Mouse (Mus musculus) thymus, adult 2 months (tissue): ENCODE measurements at regions not wholly inside any gene's neighbourhood (a gene's known extent, or its start where the extent isn't known, plus 50 kb on each side); places are given as distances from the start of the nearest gene placed in this dataset.

Experiments
- DNase-seq: peaks from one replicate; pipeline ENCODE4 v3.0.0; 2021
- H3K27ac ChIP-seq: fragments of 200-500 bp; 2 replicates; pipeline ENCODE4 v1.5.1; 2012; ENCODE audit warnings: low read length, control low read depth; ENCODE audit not compliant: control insufficient read depth, insufficient read depth
- H3K27me3 ChIP-seq: fragments of 200-500 bp; 2 replicates; pipeline ENCODE4 v1.6.1; 2012; ENCODE audit warnings: mild to moderate bottlenecking, low read length, moderate library complexity, mixed read lengths; ENCODE audit not compliant: control insufficient read depth, insufficient read depth
- H3K36me3 ChIP-seq: fragments of 200-500 bp; 2 replicates; pipeline ENCODE4 v1.6.1; 2012; ENCODE audit warnings: mild to moderate bottlenecking, low read length, moderate library complexity; ENCODE audit not compliant: control insufficient read depth, insufficient read depth
- H3K4me1 ChIP-seq: fragments of 200-500 bp; replicated peaks from 2 replicates; pipeline ENCODE4 v1.6.1; 2012; ENCODE audit warnings: low read length; ENCODE audit not compliant: control insufficient read depth, insufficient read depth
- H3K4me3 ChIP-seq: fragments of 200-500 bp; 2 replicates; pipeline ENCODE4 v1.5.1; 2012; ENCODE audit warnings: mild to moderate bottlenecking, low read length, control low read depth, moderate library complexity; ENCODE audit not compliant: control insufficient read depth, insufficient read depth
- CTCF ChIP-seq: fragments of 200-500 bp; IDR thresholded peaks from 2 replicates; pipeline ENCODE4 v1.5.1; 2012; ENCODE audit warnings: mild to moderate bottlenecking, control low read depth, low read length, moderate library complexity, borderline replicate concordance; ENCODE audit not compliant: control insufficient read depth, poor library complexity, insufficient read depth; ENCODE audit errors: extremely low read depth
- POLR2A ChIP-seq: fragments of 200-500 bp; IDR thresholded peaks from 2 replicates; pipeline ENCODE4 v1.6.1; 2012; ENCODE audit warnings: mild to moderate bottlenecking, low read length, control low read depth, moderate library complexity; ENCODE audit not compliant: control insufficient read depth, poor library complexity, insufficient read depth; ENCODE audit errors: extremely low read depth
- WGBS: fragments of 180-500 bp; shearing (Covaris S2); methylation state at CpG from one replicate; pipeline ENCODE4 v1.1.7; 2018; 5-methylcytosine and 5-hydroxymethylcytosine counted together

- Histone ChIP-seq H3K4me3 (no peak overlapping the region), H3K27me3 (no peaks in the 10 kb centered on the region), H3K27ac (no peak overlapping the region), H3K36me3 (no peaks in the 10 kb centered on the region), H3K4me1 (no peaks in the 10 kb centered on the region)
- no peak for DNase-seq
- no peak for TF ChIP-seq POLR2A
- TF ChIP-seq CTCF: no peak
- 89% methylated on average over 8 of the region's 8 CpGs for WGBS
These were observed 199.1 kb downstream of the Sox11 start for GRCm38 (mm10) chr12:27143310-27143709.

DNA sequence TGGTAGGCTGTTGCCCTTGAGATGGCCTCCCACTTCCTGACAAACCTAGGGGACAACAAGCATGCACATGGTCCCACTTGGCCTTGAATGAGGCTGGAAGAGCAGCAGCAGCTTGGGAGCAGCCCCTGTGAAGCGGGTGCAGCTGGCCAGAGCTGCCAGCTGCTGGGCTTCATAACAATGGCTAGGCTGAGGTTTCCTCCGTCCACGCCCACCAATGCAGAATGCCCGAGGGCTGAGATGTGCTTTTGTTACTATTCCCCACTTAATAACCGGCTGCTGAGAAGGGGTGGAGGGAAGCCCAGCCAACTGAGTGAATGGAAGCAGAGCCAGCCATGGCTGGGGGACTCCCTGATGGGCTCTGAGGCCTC lies 202.1 kb downstream of the Sox11 start:
- TF ChIP-seq POLR2A (no peak), CTCF (no peak)
- H3K4me3 ChIP-seq: no peak overlapping the region
- no peaks in the 10 kb centered on the region for H3K27me3 ChIP-seq
- no peak overlapping the region for H3K27ac ChIP-seq
- WGBS: 61% methylated on average over 5 of the region's 5 CpGs
- H3K36me3 ChIP-seq: no peaks in the 10 kb centered on the region
- DNase-seq: no peak
- H3K4me1 ChIP-seq: no peaks in the 10 kb centered on the region

DNA sequence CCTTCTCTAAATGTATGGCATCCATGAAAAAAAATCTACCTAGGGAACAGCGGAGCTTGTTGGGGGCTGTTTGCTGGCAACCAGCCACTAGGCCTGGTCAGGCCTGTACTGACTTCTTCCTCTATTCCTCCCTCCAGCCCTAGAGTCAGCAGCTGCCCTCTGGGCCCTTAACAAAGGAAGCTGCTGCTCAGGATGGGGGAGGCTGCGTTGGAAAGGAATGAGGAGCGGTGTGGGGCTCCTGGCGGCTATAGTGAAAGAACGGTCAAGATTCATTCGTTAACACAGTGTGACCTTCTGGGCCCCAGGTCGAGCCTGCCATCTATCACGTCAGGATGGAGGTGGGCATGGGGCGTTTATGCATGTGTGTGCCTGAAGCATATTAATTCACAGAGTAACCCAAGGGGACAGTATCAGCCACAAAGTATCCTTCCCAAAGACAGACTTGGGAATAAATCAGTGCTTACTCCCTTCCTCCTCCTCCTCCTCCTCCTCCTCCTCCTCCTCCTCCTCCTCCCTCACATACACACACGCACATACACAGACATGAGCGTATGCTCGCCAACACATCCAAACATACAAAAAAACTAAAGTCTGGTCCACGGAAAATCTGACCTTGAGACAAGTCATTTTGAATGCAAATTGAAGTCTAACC lies 202.6 kb downstream of the Sox11 start:
- 81% methylated on average over 12 of the region's 13 CpGs for WGBS
- no peak overlapping the region for H3K27ac ChIP-seq
- H3K4me3 ChIP-seq: no peak overlapping the region
- no peak for DNase-seq
- no peaks in the 10 kb centered on the region for H3K4me1 ChIP-seq
- H3K27me3 ChIP-seq: no peaks in the 10 kb centered on the region
- TF ChIP-seq CTCF (no peak), POLR2A (no peak)
- H3K36me3 ChIP-seq: no peaks in the 10 kb centered on the region

- Histone ChIP-seq H3K27ac (no peak overlapping the region), H3K4me1 (no peaks in the 10 kb centered on the region), H3K4me3 (no peak overlapping the region), H3K36me3 (no peaks in the 10 kb centered on the region), H3K27me3 (no peaks in the 10 kb centered on the region)
- TF ChIP-seq CTCF (no peak), POLR2A (no peak)
- WGBS: 91% methylated on average over 13 of the region's 13 CpGs
- no peak for DNase-seq
These were observed 203.4 kb downstream of the Sox11 start for GRCm38 (mm10) chr12:27138663-27139633.

DNA sequence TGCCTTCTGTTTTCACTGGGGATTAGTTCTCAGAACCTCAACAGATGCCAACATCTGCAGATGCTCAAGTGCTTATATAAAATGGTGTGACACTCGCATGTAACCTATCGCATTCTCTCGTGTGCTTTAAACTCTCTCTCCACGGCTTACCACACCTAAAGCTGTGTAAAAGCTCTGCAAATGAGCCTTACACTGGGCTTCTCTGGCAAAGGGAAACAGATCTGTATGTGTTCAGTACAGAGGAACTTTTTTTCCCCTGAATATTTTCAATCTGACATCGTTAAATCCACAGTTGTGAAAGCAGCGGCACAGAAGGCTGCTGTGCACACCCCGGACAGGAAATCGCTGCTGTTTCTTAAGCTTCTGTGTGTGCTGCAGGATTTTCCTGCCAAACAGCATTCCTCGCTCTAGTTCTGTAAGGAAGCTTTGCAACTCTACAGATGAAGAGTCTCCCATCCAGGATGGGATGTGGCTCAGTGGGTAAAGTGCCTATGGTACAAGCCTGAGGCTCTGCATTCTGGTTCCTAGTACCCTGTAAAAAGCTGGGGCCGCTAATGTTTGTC lies 206.3 kb downstream of the Sox11 start:
- H3K36me3 ChIP-seq: no peaks in the 10 kb centered on the region
- H3K4me1 ChIP-seq: no peaks in the 10 kb centered on the region
- DNase-seq: no peak
- no peak overlapping the region for H3K27ac ChIP-seq
- no peaks in the 10 kb centered on the region for H3K27me3 ChIP-seq
- TF ChIP-seq POLR2A: no peak
- TF ChIP-seq CTCF: no peak
- H3K4me3 ChIP-seq: no peak overlapping the region
- WGBS: 53% methylated on average over 10 of the region's 10 CpGs

- Histone ChIP-seq H3K4me3 (no peak overlapping the region), H3K4me1 (no peaks in the 10 kb centered on the region), H3K27ac (no peak overlapping the region), H3K27me3 (no peaks in the 10 kb centered on the region), H3K36me3 (no peaks in the 10 kb centered on the region)
- 93% methylated on average over 1 of the region's 1 CpGs for WGBS
- DNase-seq: no peak
- TF ChIP-seq CTCF (no peak), POLR2A (no peak)
These were observed 211.8 kb downstream of the Sox11 start for GRCm38 (mm10) chr12:27130544-27130943.
